Mouse (Mus musculus) limb, embryonic 14.5 days (tissue): ENCODE measurements at regions not wholly inside any gene's neighbourhood (a gene's known extent, or its start where the extent isn't known, plus 50 kb on each side); places are given as distances from the start of the nearest gene placed in this dataset.

Source experiments
- ATAC-seq: fragments of 200-750 bp; cut with Nextera tagmentation; 2 replicates; pipeline ENCODE4 v1.8.0; 2017; ENCODE audit warnings: low read depth, moderate number of reproducible peaks, moderate TSS enrichment; ENCODE audit not compliant: low FRiP score
- DNase-seq: peaks from one replicate; pipeline ENCODE4 v3.0.0-alpha.2; 2015; ENCODE audit warnings: low spot score
- H3K27ac ChIP-seq: fragments of 300-500 bp; sonication (generic); replicated peaks from 2 replicates; pipeline ENCODE4 v1.5.1; 2014; ENCODE audit warnings: low read depth, mild to moderate bottlenecking, low read length, moderate library complexity, mixed read lengths
- H3K27me3 ChIP-seq: fragments of 300-500 bp; sonication (generic); 2 replicates; pipeline ENCODE4 v1.6.1; 2014; ENCODE audit warnings: low read length, mixed read lengths; ENCODE audit not compliant: control insufficient read depth, insufficient read depth
- H3K36me3 ChIP-seq: fragments of 300-500 bp; sonication (generic); 2 replicates; pipeline ENCODE4 v1.6.1; 2014; ENCODE audit warnings: mild to moderate bottlenecking, low read length, moderate library complexity, mixed read lengths; ENCODE audit not compliant: control insufficient read depth, insufficient read depth
- H3K4me1 ChIP-seq: fragments of 300-500 bp; sonication (generic); 2 replicates; pipeline ENCODE4 v1.6.1; 2014; ENCODE audit warnings: antibody characterized with exemption, low read length, mixed read lengths; ENCODE audit not compliant: control insufficient read depth, insufficient read depth
- H3K4me2 ChIP-seq: fragments of 300-500 bp; sonication (generic); replicated peaks from 2 replicates; pipeline ENCODE4 v1.6.1; 2014; ENCODE audit warnings: low read depth, mild to moderate bottlenecking, low read length, moderate library complexity; ENCODE audit not compliant: severe bottlenecking
- H3K4me3 ChIP-seq: fragments of 300-500 bp; sonication (generic); replicated peaks from 2 replicates; pipeline ENCODE4 v1.5.1; 2014; ENCODE audit warnings: low read length
- H3K9ac ChIP-seq: fragments of 300-500 bp; sonication (generic); 2 replicates; pipeline ENCODE4 v1.6.1; 2014; ENCODE audit warnings: mild to moderate bottlenecking, low read depth, low read length, moderate library complexity; ENCODE audit not compliant: severe bottlenecking
- H3K9me3 ChIP-seq: fragments of 300-500 bp; sonication (generic); 2 replicates; pipeline ENCODE4 v1.6.1; 2016; ENCODE audit warnings: low read length; ENCODE audit not compliant: control insufficient read depth
- POLR2A ChIP-seq: fragments of 200-500 bp; IDR thresholded peaks from 2 replicates; pipeline ENCODE4 v1.8.0; 2012; ENCODE audit warnings: inconsistent platforms, mild to moderate bottlenecking, moderate library complexity, borderline replicate concordance; ENCODE audit not compliant: insufficient read depth, insufficient read length; ENCODE audit errors: extremely low read depth
- WGBS: fragments of 180-500 bp; shearing (Covaris S2); extraction: QIAGEN DNeasy Blood & Tissue Kit; methylation state at CpG from one replicate; pipeline ENCODE4 v1.1.7; 2014; 5-methylcytosine and 5-hydroxymethylcytosine counted together

- no peak overlapping the region for H3K9ac ChIP-seq
- no peaks in the 10 kb centered on the region for H3K27me3 ChIP-seq
- WGBS = 68% methylated on average over 6 of the region's 6 CpGs
- H3K4me1 ChIP-seq = no peaks in the 10 kb centered on the region
- H3K27ac ChIP-seq = no peak overlapping the region
- no peak overlapping the region for H3K4me3 ChIP-seq
- TF ChIP-seq POLR2A = no peak
- ATAC-seq (no peak), DNase-seq (no peak)
- H3K36me3 ChIP-seq = no peaks in the 10 kb centered on the region
- H3K4me2 ChIP-seq = no peak overlapping the region
- no peaks in the 10 kb centered on the region for H3K9me3 ChIP-seq
Measured at GRCm38 (mm10) chr3:50619061-50619460, 175.6 kb upstream of the Slc7a11 start.

- H3K27me3 ChIP-seq = no peaks in the 10 kb centered on the region
- no peak overlapping the region for H3K4me3 ChIP-seq
- no peak overlapping the region for H3K9ac ChIP-seq
- ATAC-seq = no peak
- DNase-seq = no peak
- no peak for TF ChIP-seq POLR2A
- H3K4me1 ChIP-seq = no peaks in the 10 kb centered on the region
- H3K27ac ChIP-seq = no peak overlapping the region
- no peaks in the 10 kb centered on the region for H3K36me3 ChIP-seq
- WGBS = 73% methylated on average over 8 of the region's 8 CpGs
- H3K4me2 ChIP-seq = no peak overlapping the region
- no peaks in the 10 kb centered on the region for H3K9me3 ChIP-seq
Measured at GRCm38 (mm10) chr3:50615384-50616285, 172.2 kb upstream of the Slc7a11 start.

GRCm38 (mm10) chr3:50613011-50613410 is 169.6 kb upstream of the Slc7a11 start:
- no peak for TF ChIP-seq POLR2A
- H3K27me3 ChIP-seq = no peaks in the 10 kb centered on the region
- H3K9ac ChIP-seq = no peak overlapping the region
- no peak overlapping the region for H3K4me2 ChIP-seq
- no peaks in the 10 kb centered on the region for H3K9me3 ChIP-seq
- H3K36me3 ChIP-seq = no peaks in the 10 kb centered on the region
- 82% methylated on average over 2 of the region's 2 CpGs for WGBS
- DNase-seq (no peak), ATAC-seq (no peak)
- no peak overlapping the region for H3K27ac ChIP-seq
- no peaks in the 10 kb centered on the region for H3K4me1 ChIP-seq
- no peak overlapping the region for H3K4me3 ChIP-seq

DNA sequence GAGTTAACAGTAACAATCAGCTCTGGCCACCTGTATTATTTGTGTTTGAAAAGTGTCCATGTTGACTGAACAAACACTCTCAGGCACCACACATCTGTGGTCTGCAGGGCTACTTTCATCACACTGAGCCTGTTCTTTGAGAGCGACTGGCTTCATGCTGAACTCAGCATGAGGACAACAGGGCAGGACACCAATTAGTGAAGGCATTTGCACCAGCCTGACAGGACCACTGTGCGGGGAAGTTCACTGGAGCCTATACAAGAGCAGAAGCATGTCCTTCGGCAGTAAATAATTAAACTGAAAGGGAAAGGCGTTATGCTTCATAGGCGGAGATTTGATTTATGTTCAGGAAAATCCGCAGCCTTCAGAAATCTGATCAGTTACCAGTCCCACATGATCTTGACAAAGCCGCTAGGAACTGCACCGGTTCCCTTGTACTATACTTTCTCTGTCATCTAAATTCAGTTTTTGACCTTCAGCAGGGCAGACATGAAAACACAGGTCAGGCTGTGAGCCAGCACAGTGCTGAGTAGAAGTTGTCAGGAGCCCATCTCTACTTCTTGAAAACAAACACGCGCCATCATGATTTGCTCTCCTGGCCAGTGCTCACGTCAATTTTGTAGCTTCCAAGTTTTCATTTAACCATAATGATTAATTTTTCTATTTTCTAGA is 166.1 kb upstream of the Slc7a11 start:
- no peak for TF ChIP-seq POLR2A
- H3K4me1 ChIP-seq = no peaks in the 10 kb centered on the region
- DNase-seq (no peak), ATAC-seq (no peak)
- H3K9ac ChIP-seq = no peak overlapping the region
- no peak overlapping the region for H3K4me3 ChIP-seq
- no peak overlapping the region for H3K4me2 ChIP-seq
- no peaks in the 10 kb centered on the region for H3K27me3 ChIP-seq
- WGBS = 45% methylated on average over 11 of the region's 11 CpGs
- no peaks in the 10 kb centered on the region for H3K9me3 ChIP-seq
- no peak overlapping the region for H3K27ac ChIP-seq
- no peaks in the 10 kb centered on the region for H3K36me3 ChIP-seq

DNA sequence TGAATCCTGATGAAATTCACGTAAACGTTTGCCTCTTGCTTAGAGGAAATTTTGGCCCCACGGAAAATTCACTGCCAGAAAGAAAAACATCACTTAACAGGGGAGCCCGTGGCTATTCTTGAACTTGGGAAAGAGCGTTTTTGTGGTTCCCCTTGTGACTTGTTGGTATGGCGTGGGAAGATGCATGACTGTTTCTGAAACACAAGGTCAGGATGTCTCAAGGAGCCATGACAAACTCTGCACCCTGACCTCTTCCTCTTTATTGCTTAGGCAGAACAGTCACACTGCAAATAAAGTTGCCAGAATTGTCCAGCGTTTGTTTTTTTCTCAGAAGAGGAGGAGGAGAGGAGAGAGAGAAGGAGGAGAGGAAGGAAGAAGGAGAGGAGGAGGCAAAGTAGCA is 164.3 kb upstream of the Slc7a11 start:
- TF ChIP-seq POLR2A = no peak
- WGBS = 61% methylated on average over 7 of the region's 7 CpGs
- Histone ChIP-seq H3K9ac (no peak overlapping the region), H3K36me3 (no peaks in the 10 kb centered on the region), H3K4me2 (no peak overlapping the region), H3K4me3 (no peak overlapping the region), H3K27ac (no peak overlapping the region), H3K27me3 (no peaks in the 10 kb centered on the region), H3K9me3 (no peaks in the 10 kb centered on the region), H3K4me1 (no peaks in the 10 kb centered on the region)
- DNase-seq (no peak), ATAC-seq (no peak)
